Mouse (Mus musculus) lung, embryonic 14.5 days (tissue): ENCODE results near the gene Cep78. TPM values are rescaled to one million over a fixed set of nuclear protein-coding genes. Genes with fewer than 3 reads are reported as not detected.
A peak's percentile ranks its signal among the peaks of the same experiment; 100 is the strongest.

Experiments used
- ATAC-seq: fragments of 200-750 bp; cut with Nextera tagmentation; 2 replicates; pipeline ENCODE4 v1.8.0; 2017; ENCODE audit warnings: mild to moderate bottlenecking, moderate TSS enrichment, moderate library complexity; ENCODE audit not compliant: insufficient read depth
- DNase-seq: peaks from one replicate; pipeline ENCODE4 v3.0.0-alpha.2; 2015
- H3K27ac ChIP-seq: fragments of 300-500 bp; sonication (generic); 2 replicates; pipeline ENCODE4 v1.5.1; 2014; ENCODE audit warnings: low read depth, mild to moderate bottlenecking, moderate library complexity
- H3K27me3 ChIP-seq: fragments of 300-500 bp; sonication (generic); 2 replicates; pipeline ENCODE4 v1.6.1; 2014; ENCODE audit warnings: low read length, control low read depth; ENCODE audit not compliant: insufficient read depth
- H3K36me3 ChIP-seq: fragments of 300-500 bp; sonication (generic); 2 replicates; pipeline ENCODE4 v1.6.1; 2014; ENCODE audit warnings: control low read depth; ENCODE audit not compliant: insufficient read depth
- H3K4me1 ChIP-seq: fragments of 300-500 bp; sonication (generic); 2 replicates; pipeline ENCODE4 v1.6.1; 2014; ENCODE audit warnings: antibody characterized with exemption, control low read depth; ENCODE audit not compliant: insufficient read depth
- H3K4me2 ChIP-seq: fragments of 300-500 bp; sonication (generic); 2 replicates; pipeline ENCODE4 v1.6.1; 2014; ENCODE audit warnings: mild to moderate bottlenecking
- H3K4me3 ChIP-seq: fragments of 300-500 bp; sonication (generic); 2 replicates; pipeline ENCODE4 v1.5.1; 2014; ENCODE audit warnings: low read depth, low read length
- H3K9ac ChIP-seq: fragments of 300-500 bp; sonication (generic); 2 replicates; pipeline ENCODE4 v1.6.1; 2014
- H3K9me3 ChIP-seq: fragments of 300-500 bp; sonication (generic); 2 replicates; pipeline ENCODE4 v1.6.1; 2016; ENCODE audit warnings: low read depth, low read length, control low read depth
- CTCF ChIP-seq: IDR thresholded peaks from 2 replicates; pipeline ENCODE4 v1.5.1; 2016; ENCODE audit warnings: antibody characterized with exemption, low read depth
- WGBS: fragments of 180-500 bp; shearing (Covaris S2); extraction: QIAGEN DNeasy Blood & Tissue Kit; methylation state at CpG from one replicate; pipeline ENCODE4 v1.1.7; 2014; 5-methylcytosine and 5-hydroxymethylcytosine counted together
- polyA plus RNA-seq: library from polyadenylated mRNA; unstranded; fragments of >200 nt; fragmentation: Nextera tagmentation; extraction: Ambion mirVana; gene quantifications from 2 replicates; pipeline ENCODE4 v1.2.1, GENCODE M21; 2014

Gene Cep78
- polyA plus RNA-seq, 1 experiment from 2014 or later = 36.1 TPM

- Histone ChIP-seq H3K4me3 (no peak overlapping the region), H3K9me3 (no peaks in the 10 kb centered on the region), H3K27ac (peak overlapping the region; percentile 48; the same call in 1 of the 2 replicates), H3K27me3 (no peaks in the 10 kb centered on the region), H3K4me2 (peak overlapping the region; percentile 53), H3K36me3 (no peaks in the 10 kb centered on the region), H3K9ac (no peak overlapping the region), H3K4me1 (no peaks in the 10 kb centered on the region)
- WGBS = 31% methylated on average over 12 of the region's 12 CpGs
- DNase-seq (peak; percentile 81), ATAC-seq (peak; percentile 85)
- TF ChIP-seq CTCF = no peak
Measured at GRCm38 (mm10) chr19:15996901-15997564, 12.2 kb upstream of the Cep78 start.

GRCm38 (mm10) chr19:15990102-15990501, 5.3 kb upstream of the Cep78 start:
- no peaks in the 10 kb centered on the region for H3K36me3 ChIP-seq
- 79% methylated on average over 1 of the region's 1 CpGs for whole genome bisulfite sequencing
- no peaks in the 10 kb centered on the region for H3K27me3 ChIP-seq
- H3K9me3 ChIP-seq = no peaks in the 10 kb centered on the region
- H3K4me3 ChIP-seq = no peak overlapping the region
- H3K4me2 ChIP-seq = no peak overlapping the region
- H3K27ac ChIP-seq = no peak overlapping the region
- no peaks in the 10 kb centered on the region for H3K4me1 ChIP-seq
- ATAC-seq = no peak
- no peak for DNase-seq
- H3K9ac ChIP-seq = no peak overlapping the region
- no peak for TF ChIP-seq CTCF

GRCm38 (mm10) chr19:15985172-15985713, 454 bp upstream of the Cep78 start:
- no peaks in the 10 kb centered on the region for H3K9me3 ChIP-seq
- ATAC-seq (no peak), DNase-seq (no peak)
- peak overlapping the region; percentile 77 for H3K4me2 ChIP-seq
- H3K4me3 ChIP-seq = peak overlapping the region; percentile 69
- no peak for TF ChIP-seq CTCF
- WGBS = 25% methylated on average over 10 of the region's 10 CpGs
- H3K36me3 ChIP-seq = 0 out of 2 replicates have a peak, but pooled peaks cover 2% of the 10 kb centered on the region
- H3K27me3 ChIP-seq = no peaks in the 10 kb centered on the region
- H3K4me1 ChIP-seq = peaks cover 3% of the 10 kb centered on the region; the same call in 1 of the 2 replicates
- H3K27ac ChIP-seq = no peak overlapping the region
- H3K9ac ChIP-seq = no peak overlapping the region

DNA sequence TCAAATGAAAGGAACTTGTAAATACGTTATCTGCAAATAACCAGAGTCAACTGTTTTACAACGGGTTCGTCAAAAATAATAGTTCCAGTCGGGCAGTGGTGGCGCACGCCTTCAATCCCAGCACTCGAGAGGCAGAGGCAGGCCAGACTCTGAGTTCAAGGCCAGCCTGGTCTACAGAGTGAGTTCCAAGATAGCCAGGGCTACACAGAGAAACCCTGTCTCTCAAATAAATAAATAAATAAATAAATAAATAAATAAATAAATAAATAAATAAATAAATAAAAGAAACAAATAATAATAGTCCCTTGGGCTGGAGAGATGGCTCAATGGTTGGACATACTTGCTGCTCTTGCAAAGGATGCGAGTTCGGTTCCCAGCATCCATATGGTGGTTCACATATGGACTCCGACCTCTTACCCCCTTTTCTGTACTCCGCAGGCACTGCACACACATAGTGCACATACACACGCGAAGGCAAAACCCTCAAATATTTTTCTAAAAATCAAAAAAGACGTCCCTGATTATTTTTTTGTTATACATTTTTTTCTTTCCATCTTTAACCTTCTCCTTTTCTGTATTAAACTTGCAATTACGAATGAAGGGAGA, 947 bp downstream of the Cep78 start:
- Histone ChIP-seq H3K9ac (peak overlapping the region; percentile 76), H3K36me3 (peaks cover 8% of the 10 kb centered on the region; the same call in 1 of the 2 replicates), H3K4me1 (peaks cover 3% of the 10 kb centered on the region; the same call in 1 of the 2 replicates), H3K9me3 (no peaks in the 10 kb centered on the region), H3K4me2 (peak overlapping the region; percentile 77), H3K27ac (peak overlapping the region; percentile 80; the same call in 1 of the 2 replicates), H3K27me3 (no peaks in the 10 kb centered on the region), H3K4me3 (peak overlapping the region; percentile 69)
- DNase-seq (peak; percentile 41), ATAC-seq (no peak)
- TF ChIP-seq CTCF = no peak
- WGBS = 50% methylated on average over 15 of the region's 15 CpGs

DNA sequence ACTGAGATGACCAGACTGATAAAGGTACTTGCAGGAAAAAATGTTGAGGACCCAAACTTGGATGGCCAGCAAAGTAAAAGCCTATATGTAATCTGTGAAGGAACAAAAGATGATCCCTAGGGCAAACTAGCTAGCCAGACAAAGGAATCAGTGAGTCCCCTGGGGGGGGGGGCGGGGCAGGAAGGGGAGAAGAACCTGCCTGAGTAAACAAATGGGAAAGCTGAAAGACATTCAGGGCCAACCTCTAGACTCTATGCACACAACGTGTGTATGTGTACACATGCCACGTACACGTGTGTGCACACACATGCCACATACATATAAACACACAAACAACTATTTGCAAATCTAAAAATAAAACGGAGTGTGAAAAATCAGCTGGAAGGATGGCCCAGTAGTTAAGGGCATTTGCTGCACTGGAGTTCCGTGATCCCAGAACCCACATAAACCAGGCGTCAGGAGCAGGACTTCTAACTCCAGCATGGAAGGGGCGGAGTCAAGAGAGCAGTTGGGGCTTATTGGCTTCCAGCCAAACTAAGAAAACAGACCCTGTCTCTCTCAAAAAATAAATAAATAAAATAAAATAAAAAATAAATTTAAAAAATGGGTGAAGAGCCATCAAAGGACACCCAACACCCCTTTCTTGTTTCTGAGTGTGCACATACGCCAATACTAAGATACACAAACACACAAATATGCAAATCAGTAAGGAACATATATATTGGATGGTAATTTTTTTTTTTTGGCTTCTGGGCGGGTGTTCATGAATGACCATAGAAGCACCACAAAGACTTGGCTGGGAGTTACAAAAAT, 1.7 kb downstream of the Cep78 start:
- Histone ChIP-seq H3K4me1 (peaks cover 3% of the 10 kb centered on the region; the same call in 1 of the 2 replicates), H3K4me3 (no peak overlapping the region), H3K9me3 (no peaks in the 10 kb centered on the region), H3K27me3 (no peaks in the 10 kb centered on the region), H3K4me2 (peak overlapping the region; percentile 77), H3K36me3 (peaks cover 14% of the 10 kb centered on the region; the same call in 1 of the 2 replicates), H3K9ac (no peak overlapping the region), H3K27ac (no peak overlapping the region)
- 44% methylated on average over 10 of the region's 10 CpGs for WGBS
- ATAC-seq (no peak), DNase-seq (peak; percentile 47)
- TF ChIP-seq CTCF = no peak

DNA sequence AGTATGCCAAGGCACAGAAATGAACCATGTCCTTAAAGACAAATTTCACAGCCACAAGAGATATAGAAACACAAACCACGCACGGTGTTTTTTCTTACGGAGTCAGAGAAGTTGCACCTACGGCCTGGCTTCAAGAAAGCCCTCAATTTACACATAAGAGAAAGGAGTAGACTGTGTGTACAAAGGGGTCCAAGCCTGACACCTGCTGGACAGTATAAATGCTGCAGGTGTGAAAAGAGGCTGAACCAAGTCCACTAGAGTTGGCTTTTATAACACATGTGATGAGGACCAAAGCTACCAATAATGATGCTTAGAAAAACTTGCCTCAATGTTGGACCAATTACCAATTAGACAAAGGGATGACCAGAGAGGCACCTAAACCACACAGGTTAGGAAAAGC, 2.9 kb downstream of the Cep78 start:
- DNase-seq = peak; percentile 83
- WGBS = 54% methylated on average over 4 of the region's 4 CpGs

More for the DNA sequence above, 2.9 kb downstream of the Cep78 start:
- Histone ChIP-seq H3K27ac (no peak overlapping the region), H3K9ac (no peak overlapping the region), H3K4me3 (no peak overlapping the region), H3K4me2 (no peak overlapping the region), H3K9me3 (no peaks in the 10 kb centered on the region), H3K4me1 (peaks cover 3% of the 10 kb centered on the region; the same call in 1 of the 2 replicates), H3K27me3 (no peaks in the 10 kb centered on the region), H3K36me3 (peaks cover 21% of the 10 kb centered on the region; the same call in 1 of the 2 replicates)
- TF ChIP-seq CTCF = peak; percentile 76
- no peak for ATAC-seq
